Mouse (Mus musculus): ENCODE measurements around the gene Egr2. TPM values are rescaled to one million over a fixed set of nuclear protein-coding genes. Genes with fewer than 3 reads are reported as not detected.

Gene Egr2
- polyA plus RNA-seq, 1 experiment: 12.5 TPM

- Histone ChIP-seq H3K27me3 (ENCODE audit: control insufficient read depth, insufficient read depth, low read length) (no peaks in the 10 kb centered on the region), H3K4me1 (ENCODE audit: control insufficient read depth, insufficient read depth, insufficient read length) (peaks cover 8% of the 10 kb centered on the region), H3K36me3 (ENCODE audit: control insufficient read depth, insufficient read depth, low read length) (peaks cover 5% of the 10 kb centered on the region), H3K4me3 (ENCODE audit: extremely low read depth, insufficient read depth, insufficient read length) (peak overlapping the region; percentile 88), H3K27ac (ENCODE audit: insufficient read depth, low read length) (peak overlapping the region; percentile 93)
- TF ChIP-seq CTCF (IDR thresholded peaks at IDR 0.05; ENCODE audit: extremely low read depth, insufficient read depth, insufficient read length, insufficient replicate concordance) (no peak), POLR2A (IDR thresholded peaks at IDR 0.05; ENCODE audit: low read depth, low read length) (no peak)
- WGBS: under 1% methylated on average over 73 of the region's 73 CpGs
- peak in 1 of 2 experiments; percentile 48 for DNase-seq (ENCODE audit: low read depth in 1 of 2, low spot score in 2 of 2)
These were observed 13.1 kb downstream of the Egr2 start for GRCm38 (mm10) chr10:67548261-67548854.

- no peaks in the 10 kb centered on the region for H3K27me3 ChIP-seq (ENCODE audit: control insufficient read depth, insufficient read depth, low read length)
- DNase-seq (ENCODE audit: low read depth in 1 of 2, low spot score in 2 of 2): peak; percentile 73 to 76
- peak within 1 kb of the TSS; percentile 88 for H3K4me3 ChIP-seq (ENCODE audit: extremely low read depth, insufficient read depth, insufficient read length)
- H3K27ac ChIP-seq (ENCODE audit: insufficient read depth, low read length): peak within 1 kb of the TSS; percentile 93
- no peak for TF ChIP-seq CTCF (IDR thresholded peaks at IDR 0.05; ENCODE audit: extremely low read depth, insufficient read depth, insufficient read length, insufficient replicate concordance)
- peak; percentile 52 for TF ChIP-seq POLR2A (IDR thresholded peaks at IDR 0.05; ENCODE audit: low read depth, low read length)
- WGBS: under 1% methylated on average over 78 of the region's 79 CpGs
- H3K4me1 ChIP-seq (ENCODE audit: control insufficient read depth, insufficient read depth, insufficient read length): peaks cover 8% of the 10 kb centered on the region
- peaks cover 5% of the 10 kb centered on the region for H3K36me3 ChIP-seq (ENCODE audit: control insufficient read depth, insufficient read depth, low read length)
These were observed 13.8 kb downstream of the Egr2 start, which contains the start of gene Ado for GRCm38 (mm10) chr10:67548877-67549731. Ado (minus strand) TSS chr10:67548955.

- 93% methylated on average over 4 of the region's 4 CpGs for WGBS
- TF ChIP-seq CTCF (IDR thresholded peaks at IDR 0.05; ENCODE audit: extremely low read depth, insufficient read depth, insufficient read length, insufficient replicate concordance) (no peak), POLR2A (IDR thresholded peaks at IDR 0.05; ENCODE audit: low read depth, low read length) (no peak)
- no peak overlapping the region for H3K27ac ChIP-seq (ENCODE audit: insufficient read depth, low read length)
These were observed 22.8 kb downstream of the Egr2 start for GRCm38 (mm10) chr10:67558053-67558452.

GRCm38 (mm10) chr10:67559765-67560394 is 24.6 kb downstream of the Egr2 start:
- Histone ChIP-seq H3K4me3 (ENCODE audit: extremely low read depth, insufficient read depth, insufficient read length) (no peak overlapping the region), H3K36me3 (ENCODE audit: control insufficient read depth, insufficient read depth, low read length) (no peaks in the 10 kb centered on the region), H3K4me1 (ENCODE audit: control insufficient read depth, insufficient read depth, insufficient read length) (no peaks in the 10 kb centered on the region), H3K27me3 (ENCODE audit: control insufficient read depth, insufficient read depth, low read length) (no peaks in the 10 kb centered on the region), H3K27ac (ENCODE audit: insufficient read depth, low read length) (no peak overlapping the region)
- no peak for DNase-seq (ENCODE audit: low read depth in 1 of 2, low spot score in 2 of 2)
- TF ChIP-seq POLR2A (IDR thresholded peaks at IDR 0.05; ENCODE audit: low read depth, low read length) (no peak), CTCF (IDR thresholded peaks at IDR 0.05; ENCODE audit: extremely low read depth, insufficient read depth, insufficient read length, insufficient replicate concordance) (no peak)
- 81% methylated on average over 13 of the region's 13 CpGs for WGBS

More at GRCm38 (mm10) chr10:67558053-67558452, 22.8 kb downstream of the Egr2 start:
- Histone ChIP-seq H3K36me3 (ENCODE audit: control insufficient read depth, insufficient read depth, low read length) (no peaks in the 10 kb centered on the region), H3K27me3 (ENCODE audit: control insufficient read depth, insufficient read depth, low read length) (no peaks in the 10 kb centered on the region), H3K4me3 (ENCODE audit: extremely low read depth, insufficient read depth, insufficient read length) (no peak overlapping the region), H3K4me1 (ENCODE audit: control insufficient read depth, insufficient read depth, insufficient read length) (no peaks in the 10 kb centered on the region)
- no peak for DNase-seq (ENCODE audit: low read depth in 1 of 2, low spot score in 2 of 2)

GRCm38 (mm10) chr10:67561185-67561584 is 25.9 kb downstream of the Egr2 start:
- Histone ChIP-seq H3K36me3 (ENCODE audit: control insufficient read depth, insufficient read depth, low read length) (no peaks in the 10 kb centered on the region), H3K27me3 (ENCODE audit: control insufficient read depth, insufficient read depth, low read length) (no peaks in the 10 kb centered on the region), H3K27ac (ENCODE audit: insufficient read depth, low read length) (no peak overlapping the region), H3K4me1 (ENCODE audit: control insufficient read depth, insufficient read depth, insufficient read length) (peaks cover 2% of the 10 kb centered on the region; the same call in 1 of the 2 replicates), H3K4me3 (ENCODE audit: extremely low read depth, insufficient read depth, insufficient read length) (no peak overlapping the region)
- 67% methylated on average over 1 of the region's 1 CpGs for WGBS
- no peak for DNase-seq (ENCODE audit: low read depth in 1 of 2, low spot score in 2 of 2)
- TF ChIP-seq POLR2A (IDR thresholded peaks at IDR 0.05; ENCODE audit: low read depth, low read length): no peak
- TF ChIP-seq CTCF (IDR thresholded peaks at IDR 0.05; ENCODE audit: extremely low read depth, insufficient read depth, insufficient read length, insufficient replicate concordance): no peak

GRCm38 (mm10) chr10:67564509-67564908 is 29.2 kb downstream of the Egr2 start:
- Histone ChIP-seq H3K4me3 (ENCODE audit: extremely low read depth, insufficient read depth, insufficient read length) (no peak overlapping the region), H3K27ac (ENCODE audit: insufficient read depth, low read length) (no peak overlapping the region), H3K36me3 (ENCODE audit: control insufficient read depth, insufficient read depth, low read length) (no peaks in the 10 kb centered on the region), H3K27me3 (ENCODE audit: control insufficient read depth, insufficient read depth, low read length) (no peaks in the 10 kb centered on the region), H3K4me1 (ENCODE audit: control insufficient read depth, insufficient read depth, insufficient read length) (peaks cover 6% of the 10 kb centered on the region; the same call in 1 of the 2 replicates)
- DNase-seq (ENCODE audit: low read depth in 1 of 2, low spot score in 2 of 2): no peak
- no peak for TF ChIP-seq POLR2A (IDR thresholded peaks at IDR 0.05; ENCODE audit: low read depth, low read length)
- TF ChIP-seq CTCF (IDR thresholded peaks at IDR 0.05; ENCODE audit: extremely low read depth, insufficient read depth, insufficient read length, insufficient replicate concordance): no peak
- 86% methylated on average over 7 of the region's 7 CpGs for WGBS
